Mouse (Mus musculus) kidney, adult 2 months (tissue): ENCODE measurements at regions not wholly inside any gene's neighbourhood (a gene's known extent, or its start where the extent isn't known, plus 50 kb on each side); places are given as distances from the start of the nearest gene placed in this dataset.

Experiments used
- CTCF ChIP-seq: fragments of 200-500 bp; conservative IDR thresholded peaks from 2 replicates; pipeline ENCODE4 v1.5.1; 2011; ENCODE audit warnings: low read depth, mild to moderate bottlenecking, control low read depth, low read length, moderate library complexity, mixed read lengths; ENCODE audit not compliant: insufficient read depth, insufficient read length
- POLR2A ChIP-seq: fragments of 200-500 bp; IDR thresholded peaks from one replicate; pipeline ENCODE4 v1.6.1; 2011; ENCODE audit warnings: low read depth, low read length, control low read depth

DNA sequence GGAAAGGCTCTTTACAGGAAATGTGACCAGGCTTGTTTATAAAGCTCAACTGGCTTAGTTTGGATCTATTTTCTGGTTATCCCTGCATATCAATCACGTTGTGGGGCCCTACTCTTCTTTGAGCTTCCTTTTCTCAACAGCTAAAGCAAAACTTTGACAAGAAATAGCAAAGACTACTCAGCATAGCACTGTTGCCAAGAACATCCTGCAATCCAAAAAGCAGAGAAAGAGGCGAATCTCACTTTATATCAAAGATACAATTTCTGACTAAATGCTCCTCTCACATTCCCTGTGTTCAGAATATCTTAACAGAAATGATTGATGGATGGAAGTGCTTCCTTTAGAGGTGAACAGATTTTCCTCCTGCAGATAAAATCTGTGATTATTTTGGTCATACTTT, 666.1 kb downstream of the Efnb2 start:
- TF ChIP-seq CTCF: no peak
- TF ChIP-seq POLR2A: no peak
